Mouse (Mus musculus): ENCODE results near the gene Ly86. TPM values are rescaled to one million over a fixed set of nuclear protein-coding genes. Genes with fewer than 3 reads are reported as not detected.

Ly86 gene
- polyA plus RNA-seq, 1 experiment from 2014 or later = 5.1 TPM

- H3K4me1 ChIP-seq (ENCODE audit: control insufficient read depth, insufficient read depth, low read length) = no peaks in the 10 kb centered on the region
- WGBS = 90% methylated on average over 2 of the region's 2 CpGs
- H3K36me3 ChIP-seq (ENCODE audit: control insufficient read depth, insufficient read depth, low read length) = no peaks in the 10 kb centered on the region
- no peaks in the 10 kb centered on the region for H3K9me3 ChIP-seq (ENCODE audit: control insufficient read depth, low read length)
- no peak overlapping the region for H3K4me2 ChIP-seq (ENCODE audit: low read depth, low read length)
- H3K27me3 ChIP-seq (ENCODE audit: control insufficient read depth, insufficient read depth, low read length) = no peaks in the 10 kb centered on the region
- no peak overlapping the region for H3K4me3 ChIP-seq (ENCODE audit: low read depth, low read length)
- no peak for ATAC-seq (ENCODE audit: low read depth)
- H3K9ac ChIP-seq (replicated peaks; ENCODE audit: low read depth, low read length) = no peak overlapping the region
- H3K27ac ChIP-seq (ENCODE audit: low read depth, low read length) = no peak overlapping the region
These were observed 13.1 kb downstream of the Ly86 start for GRCm38 (mm10) chr13:37358112-37358511.

GRCm38 (mm10) chr13:37361249-37361648 is 16.2 kb downstream of the Ly86 start:
- H3K27ac ChIP-seq (ENCODE audit: low read depth, low read length) = no peak overlapping the region
- H3K4me3 ChIP-seq (ENCODE audit: low read depth, low read length) = no peak overlapping the region
- H3K36me3 ChIP-seq (ENCODE audit: control insufficient read depth, insufficient read depth, low read length) = no peaks in the 10 kb centered on the region
- no peak overlapping the region for H3K4me2 ChIP-seq (ENCODE audit: low read depth, low read length)
- ATAC-seq (ENCODE audit: low read depth) = no peak
- 70% methylated on average over 1 of the region's 1 CpGs for WGBS
- no peaks in the 10 kb centered on the region for H3K27me3 ChIP-seq (ENCODE audit: control insufficient read depth, insufficient read depth, low read length)
- H3K4me1 ChIP-seq (ENCODE audit: control insufficient read depth, insufficient read depth, low read length) = no peaks in the 10 kb centered on the region
- H3K9me3 ChIP-seq (ENCODE audit: control insufficient read depth, low read length) = no peaks in the 10 kb centered on the region
- no peak overlapping the region for H3K9ac ChIP-seq (replicated peaks; ENCODE audit: low read depth, low read length)

- WGBS = 70% methylated on average over 5 of the region's 5 CpGs
- ATAC-seq (ENCODE audit: low read depth) = no peak
These were observed 19.3 kb downstream of the Ly86 start for GRCm38 (mm10) chr13:37364351-37364750.

GRCm38 (mm10) chr13:37376411-37376810 is 31.4 kb downstream of the Ly86 start:
- no peaks in the 10 kb centered on the region for H3K36me3 ChIP-seq (ENCODE audit: control insufficient read depth, insufficient read depth, low read length)
- no peak overlapping the region for H3K9ac ChIP-seq (replicated peaks; ENCODE audit: low read depth, low read length)
- no peaks in the 10 kb centered on the region for H3K9me3 ChIP-seq (ENCODE audit: control insufficient read depth, low read length)
- no peak for ATAC-seq (ENCODE audit: low read depth)
- H3K4me1 ChIP-seq (ENCODE audit: control insufficient read depth, insufficient read depth, low read length) = 0 out of 2 replicates have a peak, but pooled peaks cover 4% of the 10 kb centered on the region
- H3K4me2 ChIP-seq (ENCODE audit: low read depth, low read length) = no peak overlapping the region
- no peak overlapping the region for H3K4me3 ChIP-seq (ENCODE audit: low read depth, low read length)
- H3K27ac ChIP-seq (ENCODE audit: low read depth, low read length) = no peak overlapping the region
- 41% methylated on average over 5 of the region's 5 CpGs for WGBS
- no peaks in the 10 kb centered on the region for H3K27me3 ChIP-seq (ENCODE audit: control insufficient read depth, insufficient read depth, low read length)

More at GRCm38 (mm10) chr13:37364351-37364750, 19.3 kb downstream of the Ly86 start:
- H3K4me2 ChIP-seq (ENCODE audit: low read depth, low read length) = no peak overlapping the region
- no peak overlapping the region for H3K27ac ChIP-seq (ENCODE audit: low read depth, low read length)
- H3K9me3 ChIP-seq (ENCODE audit: control insufficient read depth, low read length) = no peaks in the 10 kb centered on the region
- H3K27me3 ChIP-seq (ENCODE audit: control insufficient read depth, insufficient read depth, low read length) = no peaks in the 10 kb centered on the region
- no peaks in the 10 kb centered on the region for H3K4me1 ChIP-seq (ENCODE audit: control insufficient read depth, insufficient read depth, low read length)
- no peaks in the 10 kb centered on the region for H3K36me3 ChIP-seq (ENCODE audit: control insufficient read depth, insufficient read depth, low read length)
- no peak overlapping the region for H3K9ac ChIP-seq (replicated peaks; ENCODE audit: low read depth, low read length)
- no peak overlapping the region for H3K4me3 ChIP-seq (ENCODE audit: low read depth, low read length)

- H3K4me2 ChIP-seq (ENCODE audit: low read depth, low read length) = peak overlapping the region; percentile 16; the same call in 1 of the 2 replicates
- peak; percentile 80 for ATAC-seq (ENCODE audit: low read depth)
- H3K9ac ChIP-seq (replicated peaks; ENCODE audit: low read depth, low read length) = no peak overlapping the region
- H3K27ac ChIP-seq (ENCODE audit: low read depth, low read length) = peak overlapping the region; percentile 52
- peaks cover 9% of the 10 kb centered on the region; the same call in 1 of the 2 replicates for H3K4me1 ChIP-seq (ENCODE audit: control insufficient read depth, insufficient read depth, low read length)
- no peaks in the 10 kb centered on the region for H3K36me3 ChIP-seq (ENCODE audit: control insufficient read depth, insufficient read depth, low read length)
- 44% methylated on average over 9 of the region's 9 CpGs for WGBS
- H3K9me3 ChIP-seq (ENCODE audit: control insufficient read depth, low read length) = no peaks in the 10 kb centered on the region
- no peak overlapping the region for H3K4me3 ChIP-seq (ENCODE audit: low read depth, low read length)
- H3K27me3 ChIP-seq (ENCODE audit: control insufficient read depth, insufficient read depth, low read length) = no peaks in the 10 kb centered on the region
These were observed 43.5 kb downstream of the Ly86 start for GRCm38 (mm10) chr13:37388222-37389202.

GRCm38 (mm10) chr13:37389296-37389695 is 44.3 kb downstream of the Ly86 start:
- Histone ChIP-seq H3K9ac (replicated peaks; ENCODE audit: low read depth, low read length) (no peak overlapping the region), H3K9me3 (ENCODE audit: control insufficient read depth, low read length) (no peaks in the 10 kb centered on the region), H3K27me3 (ENCODE audit: control insufficient read depth, insufficient read depth, low read length) (no peaks in the 10 kb centered on the region), H3K27ac (ENCODE audit: low read depth, low read length) (0 out of 2 replicates have a peak overlapping the region, but pooled peaks have one; percentile 52), H3K36me3 (ENCODE audit: control insufficient read depth, insufficient read depth, low read length) (no peaks in the 10 kb centered on the region), H3K4me2 (ENCODE audit: low read depth, low read length) (no peak overlapping the region), H3K4me3 (ENCODE audit: low read depth, low read length) (no peak overlapping the region), H3K4me1 (ENCODE audit: control insufficient read depth, insufficient read depth, low read length) (peaks cover 9% of the 10 kb centered on the region; the same call in 1 of the 2 replicates)
- 73% methylated on average over 5 of the region's 5 CpGs for whole genome bisulfite sequencing
- ATAC-seq (ENCODE audit: low read depth) = no peak

- no peak for ATAC-seq (ENCODE audit: low read depth)
- H3K27ac ChIP-seq (ENCODE audit: low read depth, low read length) = no peak overlapping the region
- no peak overlapping the region for H3K4me2 ChIP-seq (ENCODE audit: low read depth, low read length)
- H3K9ac ChIP-seq (replicated peaks; ENCODE audit: low read depth, low read length) = no peak overlapping the region
- H3K27me3 ChIP-seq (ENCODE audit: control insufficient read depth, insufficient read depth, low read length) = no peaks in the 10 kb centered on the region
- H3K4me1 ChIP-seq (ENCODE audit: control insufficient read depth, insufficient read depth, low read length) = no peaks in the 10 kb centered on the region
- WGBS = 85% methylated on average over 4 of the region's 4 CpGs
- no peaks in the 10 kb centered on the region for H3K9me3 ChIP-seq (ENCODE audit: control insufficient read depth, low read length)
- no peak overlapping the region for H3K4me3 ChIP-seq (ENCODE audit: low read depth, low read length)
- no peaks in the 10 kb centered on the region for H3K36me3 ChIP-seq (ENCODE audit: control insufficient read depth, insufficient read depth, low read length)
These were observed 53.8 kb downstream of the Ly86 start for GRCm38 (mm10) chr13:37398791-37399190.

GRCm38 (mm10) chr13:37399340-37399739 is 54.3 kb downstream of the Ly86 start:
- Histone ChIP-seq H3K9me3 (ENCODE audit: control insufficient read depth, low read length) (no peaks in the 10 kb centered on the region), H3K4me3 (ENCODE audit: low read depth, low read length) (no peak overlapping the region), H3K27ac (ENCODE audit: low read depth, low read length) (no peak overlapping the region), H3K27me3 (ENCODE audit: control insufficient read depth, insufficient read depth, low read length) (no peaks in the 10 kb centered on the region), H3K9ac (replicated peaks; ENCODE audit: low read depth, low read length) (no peak overlapping the region), H3K36me3 (ENCODE audit: control insufficient read depth, insufficient read depth, low read length) (no peaks in the 10 kb centered on the region), H3K4me2 (ENCODE audit: low read depth, low read length) (no peak overlapping the region), H3K4me1 (ENCODE audit: control insufficient read depth, insufficient read depth, low read length) (no peaks in the 10 kb centered on the region)
- 91% methylated on average over 8 of the region's 8 CpGs for whole genome bisulfite sequencing
- ATAC-seq (ENCODE audit: low read depth) = no peak

- WGBS = 54% methylated on average over 3 of the region's 3 CpGs
- Histone ChIP-seq H3K36me3 (ENCODE audit: control insufficient read depth, insufficient read depth, low read length) (no peaks in the 10 kb centered on the region), H3K9ac (replicated peaks; ENCODE audit: low read depth, low read length) (no peak overlapping the region), H3K4me1 (ENCODE audit: control insufficient read depth, insufficient read depth, low read length) (no peaks in the 10 kb centered on the region), H3K9me3 (ENCODE audit: control insufficient read depth, low read length) (no peaks in the 10 kb centered on the region), H3K27me3 (ENCODE audit: control insufficient read depth, insufficient read depth, low read length) (no peaks in the 10 kb centered on the region), H3K4me3 (ENCODE audit: low read depth, low read length) (no peak overlapping the region), H3K4me2 (ENCODE audit: low read depth, low read length) (no peak overlapping the region), H3K27ac (ENCODE audit: low read depth, low read length) (no peak overlapping the region)
- no peak for ATAC-seq (ENCODE audit: low read depth)
These were observed 57.4 kb downstream of the Ly86 start for GRCm38 (mm10) chr13:37402421-37402820.
